Mouse (Mus musculus) neural tube, embryonic 14.5 days (tissue): ENCODE results near the gene Olfr1281. TPM values are rescaled to one million over a fixed set of nuclear protein-coding genes. Genes with fewer than 3 reads are reported as not detected.

ENCODE experiments used
- polyA plus RNA-seq: library from polyadenylated mRNA; unstranded; fragments of >200 nt; fragmentation: Nextera tagmentation; extraction: Ambion mirVana; gene quantifications from 2 replicates; pipeline ENCODE4 v1.2.1, GENCODE M21; 2014

Olfr1281 gene
- polyA plus RNA-seq, 1 experiment from 2014 or later: not detected

Other genes with a start within 250 kb of the Olfr1281 start
- not detected in 2 replicates for gene Gm13941, start 220.5 kb upstream of the Olfr1281 start, polyA plus RNA-seq
- gene Gm15130, start 173.6 kb upstream of the Olfr1281 start, polyA plus RNA-seq: not detected in 2 replicates
- not detected in 2 replicates for gene 4930430A15Rik, start 96.9 kb upstream of the Olfr1281 start, polyA plus RNA-seq
- gene Olfr1275, start 91.2 kb upstream of the Olfr1281 start, polyA plus RNA-seq: not detected in 2 replicates
- gene Olfr1276, start 72.0 kb upstream of the Olfr1281 start, polyA plus RNA-seq: not detected in 2 replicates
- not detected in 2 replicates for gene Olfr1277, start 52.4 kb upstream of the Olfr1281 start, polyA plus RNA-seq
- not detected in 2 replicates for gene Olfr1278, start 36.4 kb upstream of the Olfr1281 start, polyA plus RNA-seq
- gene Olfr1279, start 25.9 kb upstream of the Olfr1281 start, polyA plus RNA-seq: not detected in 2 replicates
- gene Olfr1280, start 12.5 kb upstream of the Olfr1281 start, polyA plus RNA-seq: not detected in 2 replicates
- gene Olfr1282, start 9.6 kb downstream of the Olfr1281 start, polyA plus RNA-seq: not detected in 2 replicates
- gene Olfr1283, start 40.3 kb downstream of the Olfr1281 start, polyA plus RNA-seq: not detected in 2 replicates
- gene Olfr1284, start 49.0 kb downstream of the Olfr1281 start, polyA plus RNA-seq: not detected in 2 replicates
- gene Olfr1286, start 96.6 kb downstream of the Olfr1281 start, polyA plus RNA-seq: not detected in 2 replicates
- not detected in 2 replicates for gene Olfr1287, start 122.6 kb downstream of the Olfr1281 start, polyA plus RNA-seq
- gene Olfr1288, start 147.6 kb downstream of the Olfr1281 start, polyA plus RNA-seq: not detected in 2 replicates
- gene Olfr1289, start 154.3 kb downstream of the Olfr1281 start, polyA plus RNA-seq: not detected in 2 replicates
- gene Olfr1290, start 167.3 kb downstream of the Olfr1281 start, polyA plus RNA-seq: not detected in 2 replicates
- not detected in 2 replicates for gene Olfr1291-ps1, start 170.7 kb downstream of the Olfr1281 start, polyA plus RNA-seq
- gene Olfr1293-ps, start 198.7 kb downstream of the Olfr1281 start, polyA plus RNA-seq: not detected in 2 replicates
- not detected in 2 replicates for gene Olfr1294, start 213.8 kb downstream of the Olfr1281 start, polyA plus RNA-seq
- gene Olfr1295, start 243.2 kb downstream of the Olfr1281 start, polyA plus RNA-seq: not detected in 2 replicates